Mouse (Mus musculus) forebrain, postnatal 0 days (tissue): ENCODE measurements around the gene Cped1. TPM values are rescaled to one million over a fixed set of nuclear protein-coding genes. Genes with fewer than 3 reads are reported as not detected.
"Not testable (repeated sequence)": the region's sequence is repeated elsewhere in the genome, so short reads cannot be mapped to it uniquely, and the experiment has no call there.

Experiments used
- ATAC-seq: fragments of 200-750 bp; cut with Nextera tagmentation; 2 replicates; pipeline ENCODE4 v1.8.0; 2017; ENCODE audit warnings: mild to moderate bottlenecking, moderate library complexity
- DNase-seq: peaks from one replicate; pipeline ENCODE4 v3.0.0-alpha.2; 2015
- H3K27ac ChIP-seq: fragments of 300-500 bp; sonication (generic); 2 replicates; pipeline ENCODE4 v1.5.1; 2014; ENCODE audit warnings: low read depth, mild to moderate bottlenecking, antibody characterized with exemption, low read length, moderate library complexity, mixed read lengths
- H3K27me3 ChIP-seq: fragments of 300-500 bp; sonication (generic); 2 replicates; pipeline ENCODE4 v1.6.1; 2014; ENCODE audit warnings: mild to moderate bottlenecking, low read length, mixed read lengths; ENCODE audit not compliant: insufficient read depth
- H3K36me3 ChIP-seq: fragments of 300-500 bp; sonication (generic); 2 replicates; pipeline ENCODE4 v1.6.1; 2014; ENCODE audit warnings: mild to moderate bottlenecking, moderate library complexity; ENCODE audit not compliant: insufficient read depth
- H3K4me1 ChIP-seq: fragments of 300-500 bp; sonication (generic); 2 replicates; pipeline ENCODE4 v1.6.1; 2014; ENCODE audit warnings: antibody characterized with exemption; ENCODE audit not compliant: insufficient read depth
- H3K4me2 ChIP-seq: fragments of 300-500 bp; sonication (generic); 2 replicates; pipeline ENCODE4 v1.6.1; 2014; ENCODE audit warnings: low read depth, mild to moderate bottlenecking, moderate library complexity
- H3K4me3 ChIP-seq: fragments of 300-500 bp; sonication (generic); 2 replicates; pipeline ENCODE4 v1.5.1; 2014; ENCODE audit warnings: low read depth, low read length, mixed read lengths
- H3K9ac ChIP-seq: fragments of 300-500 bp; sonication (generic); 2 replicates; pipeline ENCODE4 v1.6.1; 2014; ENCODE audit warnings: mild to moderate bottlenecking
- H3K9me3 ChIP-seq: fragments of 300-500 bp; sonication (generic); 2 replicates; pipeline ENCODE4 v1.6.1; 2016; ENCODE audit warnings: low read length
- CTCF ChIP-seq: sonication (generic); IDR thresholded peaks from 2 replicates; pipeline ENCODE4 v1.5.1; 2016; ENCODE audit warnings: antibody characterized with exemption, control low read depth, low read depth
- WGBS: fragments of 180-500 bp; shearing (Covaris S2); extraction: QIAGEN DNeasy Blood & Tissue Kit; methylation state at CpG from one replicate; pipeline ENCODE4 v1.1.7; 2014; 5-methylcytosine and 5-hydroxymethylcytosine counted together
- polyA plus RNA-seq: library from polyadenylated mRNA; unstranded; fragments of >200 nt; fragmentation: Nextera tagmentation; extraction: Ambion mirVana; gene quantifications from 2 replicates; pipeline ENCODE4 v1.2.1, GENCODE M21; 2015
- total RNA-seq: library from RNA; depleted of rRNA; stranded (reverse); fragments of >200 nt; gene quantifications from 2 replicates; pipeline ENCODE4 v1.2.3, GENCODE M21; 2014

The Cped1 gene
- total and polyA plus RNA-seq, 2 experiments from 2014 or later = 2.4 to 6.5 TPM

DNA sequence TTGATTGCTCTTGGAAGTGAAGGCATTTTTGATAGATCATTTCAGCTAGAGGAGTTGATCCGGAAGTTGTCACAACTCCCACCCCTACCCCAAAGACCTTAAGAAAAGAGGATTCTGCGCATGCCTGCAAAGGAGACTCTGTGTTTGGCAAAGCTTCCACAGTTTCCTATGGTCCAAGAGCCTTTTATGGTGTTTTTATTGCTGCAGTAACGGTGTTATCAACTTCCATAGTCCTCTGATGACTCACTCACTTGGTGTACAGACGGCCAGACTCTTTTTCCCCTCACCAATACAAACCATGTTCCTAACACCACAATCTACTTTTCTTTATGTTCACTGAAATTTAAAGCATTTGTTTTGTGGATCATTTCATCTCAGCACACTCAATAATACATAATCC lies 273.1 kb downstream of the Cped1 start:
- DNase-seq = no peak
- no peak for TF ChIP-seq CTCF
- ATAC-seq = no peak
- Histone ChIP-seq H3K9me3 (no peaks in the 10 kb centered on the region), H3K4me3 (no peak overlapping the region), H3K27me3 (no peaks in the 10 kb centered on the region), H3K4me1 (no peaks in the 10 kb centered on the region), H3K9ac (no peak overlapping the region), H3K36me3 (no peaks in the 10 kb centered on the region), H3K27ac (no peak overlapping the region), H3K4me2 (no peak overlapping the region)
- WGBS = 90% methylated on average over 4 of the region's 4 CpGs

DNA sequence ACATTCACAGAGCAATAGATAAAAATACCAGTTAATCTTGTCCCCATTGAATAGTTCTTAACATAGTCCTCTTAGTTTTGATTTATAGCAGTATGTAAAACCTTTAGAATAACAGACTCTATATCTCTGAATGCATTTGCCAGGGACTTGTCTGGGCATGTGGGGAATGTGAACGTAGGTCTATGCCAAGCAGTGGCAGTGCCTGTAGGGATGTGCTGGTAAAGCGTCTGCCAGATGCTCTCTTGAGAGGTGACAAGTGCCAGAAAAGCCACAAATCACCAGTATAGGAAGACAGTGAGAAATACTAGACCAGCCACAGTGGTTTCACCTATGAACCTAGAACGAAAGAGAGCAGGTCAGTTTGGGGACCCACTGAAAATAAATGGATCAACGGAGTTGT lies 276.8 kb downstream of the Cped1 start:
- H3K27me3 ChIP-seq = no peaks in the 10 kb centered on the region
- WGBS = 75% methylated on average over 4 of the region's 4 CpGs
- DNase-seq = no peak
- ATAC-seq = no peak; the same call in 1 of the 2 replicates
- H3K36me3 ChIP-seq = no peaks in the 10 kb centered on the region
- H3K4me1 ChIP-seq = no peaks in the 10 kb centered on the region
- H3K9ac ChIP-seq = no peak overlapping the region
- H3K27ac ChIP-seq = no peak overlapping the region
- H3K4me2 ChIP-seq = no peak overlapping the region
- no peak for TF ChIP-seq CTCF
- H3K4me3 ChIP-seq = no peak overlapping the region
- no peaks in the 10 kb centered on the region for H3K9me3 ChIP-seq

DNA sequence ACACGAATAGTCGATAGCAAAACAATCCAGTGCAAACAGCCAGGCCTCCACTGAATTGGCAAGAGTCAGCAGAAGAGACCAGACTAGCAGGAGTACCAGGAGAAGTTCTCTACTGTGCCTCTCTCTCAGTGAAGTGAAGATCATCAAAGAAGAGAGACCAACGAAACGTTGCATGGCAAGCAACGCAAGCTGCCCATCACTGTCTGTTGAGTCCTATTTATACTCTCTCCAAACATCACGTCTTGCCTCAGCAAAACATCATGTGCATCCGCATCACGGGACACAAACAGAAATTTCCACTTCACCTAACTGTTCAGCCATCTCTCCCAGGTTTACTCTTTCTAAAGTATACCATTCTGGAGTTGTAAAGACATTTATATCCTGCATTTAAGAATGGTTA lies 278.4 kb downstream of the Cped1 start:
- WGBS = 93% methylated on average over 8 of the region's 8 CpGs
- DNase-seq, H3K4me3 ChIP-seq, H3K27ac ChIP-seq, H3K36me3 ChIP-seq, H3K9me3 ChIP-seq, ATAC-seq, H3K9ac ChIP-seq, H3K27me3 ChIP-seq, H3K4me1 ChIP-seq, H3K4me2 ChIP-seq: not testable (repeated sequence)

DNA sequence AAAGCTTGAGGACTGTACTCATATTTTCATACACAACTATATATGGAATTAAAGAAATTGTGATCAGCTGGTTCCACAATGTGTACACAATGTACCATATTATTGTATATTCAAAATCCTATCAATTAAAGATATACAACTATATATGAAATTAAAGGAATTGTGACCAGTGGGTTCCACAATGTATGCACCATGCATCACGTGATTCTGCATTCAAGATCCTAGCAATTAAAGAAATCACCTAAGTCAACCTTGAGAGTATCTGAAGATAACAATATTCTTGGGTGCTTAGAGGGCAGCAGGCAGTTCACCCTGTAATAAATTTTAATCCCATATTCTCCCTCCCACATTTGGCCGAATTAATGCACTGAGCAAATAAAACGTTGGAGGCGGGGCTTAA lies 280.3 kb downstream of the Cped1 start:
- no peak for DNase-seq
- Histone ChIP-seq H3K4me3 (no peak overlapping the region), H3K27me3 (no peaks in the 10 kb centered on the region), H3K9ac (no peak overlapping the region), H3K4me2 (no peak overlapping the region), H3K36me3 (no peaks in the 10 kb centered on the region), H3K9me3 (no peaks in the 10 kb centered on the region), H3K27ac (no peak overlapping the region), H3K4me1 (no peaks in the 10 kb centered on the region)
- WGBS = 82% methylated on average over 4 of the region's 4 CpGs
- no peak for ATAC-seq
- TF ChIP-seq CTCF = no peak

DNA sequence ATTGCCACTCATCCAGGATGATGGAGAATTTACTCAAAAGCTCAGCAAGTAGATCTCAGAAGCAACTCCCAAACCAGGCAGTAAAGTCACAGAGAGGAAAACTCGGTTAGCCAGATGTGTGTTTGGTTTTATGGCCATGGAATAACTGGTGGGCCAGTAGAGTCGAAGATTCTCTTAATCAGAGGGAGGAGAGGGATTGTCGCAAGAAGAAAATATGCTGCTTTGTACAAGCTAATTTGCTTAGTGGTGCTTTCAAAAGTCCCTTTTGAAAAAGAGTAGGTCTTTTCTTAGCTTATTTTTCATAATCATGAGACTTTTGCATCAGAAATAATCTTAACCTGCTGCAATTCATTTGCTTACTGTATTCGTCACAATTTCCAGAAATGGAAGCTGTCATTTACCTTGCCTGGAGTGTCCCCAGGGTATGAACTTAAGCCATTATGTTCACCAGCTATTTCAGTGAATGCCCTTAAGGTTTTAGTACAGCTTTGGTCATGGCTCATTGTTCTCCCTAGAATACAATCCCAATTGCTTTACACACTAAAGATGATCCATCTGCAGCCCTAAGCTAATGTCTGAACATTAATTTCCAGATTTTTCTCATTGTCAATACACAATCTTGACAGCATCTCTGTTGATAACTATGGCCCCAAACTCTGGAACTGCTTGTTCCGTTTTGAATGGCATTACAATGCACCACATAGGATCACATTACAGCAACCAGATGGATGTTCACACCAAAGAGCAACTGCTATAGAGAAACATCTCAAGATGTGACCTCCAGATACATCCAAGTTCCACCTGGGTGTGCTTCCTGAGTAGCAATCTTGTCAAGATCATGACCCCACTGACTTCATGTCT lies 282.3 kb downstream of the Cped1 start:
- Histone ChIP-seq H3K4me3 (no peak overlapping the region), H3K27ac (no peak overlapping the region), H3K9me3 (no peaks in the 10 kb centered on the region), H3K4me1 (no peaks in the 10 kb centered on the region), H3K4me2 (no peak overlapping the region), H3K36me3 (no peaks in the 10 kb centered on the region), H3K9ac (no peak overlapping the region), H3K27me3 (no peaks in the 10 kb centered on the region)
- 81% methylated on average over 5 of the region's 5 CpGs for WGBS
- no peak for DNase-seq
- no peak for TF ChIP-seq CTCF
- no peak for ATAC-seq

DNA sequence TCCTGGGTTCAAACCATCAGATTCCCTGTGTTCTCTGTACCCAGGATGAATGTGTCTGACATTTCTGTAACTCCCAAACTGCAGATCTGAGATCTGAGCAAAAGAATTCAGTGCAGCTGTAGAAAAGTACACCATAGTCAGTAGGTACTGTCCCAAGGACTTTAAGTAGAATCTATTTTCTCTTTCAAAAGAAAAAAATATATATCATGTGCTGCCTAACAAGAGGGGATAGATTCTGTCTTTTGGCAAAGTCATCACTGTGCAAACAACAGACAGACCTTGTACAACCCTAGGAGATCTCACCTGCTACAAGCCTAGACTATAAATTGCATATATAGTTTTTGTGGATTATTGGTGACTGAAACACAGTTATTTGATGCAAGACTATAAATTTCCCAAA lies 283.0 kb downstream of the Cped1 start:
- no peak overlapping the region for H3K4me3 ChIP-seq
- no peak for DNase-seq
- H3K9me3 ChIP-seq = no peaks in the 10 kb centered on the region
- no peak overlapping the region for H3K9ac ChIP-seq
- no peak overlapping the region for H3K27ac ChIP-seq
- ATAC-seq = no peak
- H3K36me3 ChIP-seq = no peaks in the 10 kb centered on the region
- TF ChIP-seq CTCF = no peak
- no peak overlapping the region for H3K4me2 ChIP-seq
- H3K27me3 ChIP-seq = no peaks in the 10 kb centered on the region
- no peaks in the 10 kb centered on the region for H3K4me1 ChIP-seq

DNA sequence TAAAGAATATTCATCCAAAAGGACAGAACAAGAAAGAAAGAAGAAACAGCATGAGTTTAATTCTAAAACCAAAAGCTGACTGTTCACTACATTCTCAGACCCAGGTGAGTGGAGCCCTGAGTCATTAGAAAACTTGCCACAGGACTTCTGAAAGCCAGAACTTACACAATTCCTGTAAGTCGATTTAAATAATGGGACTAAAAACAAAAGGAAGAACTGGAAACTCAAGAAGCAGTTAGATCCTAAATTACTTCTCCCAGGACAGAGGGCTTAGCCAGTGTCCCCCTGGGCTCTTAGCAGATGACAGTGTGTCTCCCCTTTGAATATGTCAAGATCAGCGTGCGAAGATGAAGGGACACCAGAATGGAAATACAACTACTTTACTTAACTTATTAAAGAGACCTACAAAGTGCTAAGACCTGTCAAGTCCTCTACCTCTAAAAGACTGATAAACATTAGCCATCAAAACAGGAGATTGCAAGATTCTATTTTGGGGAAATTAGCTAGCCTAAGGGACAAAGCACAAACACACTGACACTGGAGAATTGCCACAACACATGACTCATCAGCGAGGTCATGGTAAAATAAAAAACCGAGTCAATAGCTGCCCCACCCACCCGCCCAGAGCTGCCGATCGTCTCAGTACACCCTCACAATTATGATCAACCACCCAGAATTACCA lies 284.3 kb downstream of the Cped1 start:
- Histone ChIP-seq H3K27me3 (no peaks in the 10 kb centered on the region), H3K4me3 (no peak overlapping the region), H3K4me1 (no peaks in the 10 kb centered on the region), H3K27ac (no peak overlapping the region), H3K4me2 (no peak overlapping the region), H3K9me3 (no peaks in the 10 kb centered on the region), H3K36me3 (no peaks in the 10 kb centered on the region), H3K9ac (no peak overlapping the region)
- no peak for TF ChIP-seq CTCF
- DNase-seq (no peak), ATAC-seq (no peak)
- 56% methylated on average over 8 of the region's 8 CpGs for WGBS
